Mouse (Mus musculus): ENCODE data around the gene Gck. TPM values are rescaled to one million over a fixed set of nuclear protein-coding genes. Genes with fewer than 3 reads are reported as not detected.

Gck gene
- total RNA-seq, 2 experiments from 2014 or later = 7.4 to 9.4 TPM

- intact Hi-C loops (cut with DNase I) = loop anchor here (2.0 to 5.0 kb wide), 4 partner anchors 50 to 400 kb away; partner anchors contain the start of genes Dbnl and Mrps24
These were observed 62.6 kb downstream of the Gck start for GRCm38 (mm10) chr11:5887250-5887649.

GRCm38 (mm10) chr11:5886187-5886586 is 63.7 kb downstream of the Gck start:
- intact Hi-C loops (cut with DNase I) = loop anchor here (2.0 to 5.0 kb wide), 4 partner anchors 49 to 399 kb away; partner anchors contain the start of genes Dbnl and Mrps24
- DNase-seq (ENCODE audit: low spot score) = no peak

More at GRCm38 (mm10) chr11:5887250-5887649, 62.6 kb downstream of the Gck start:
- no peak for DNase-seq (ENCODE audit: low spot score)

GRCm38 (mm10) chr11:5882518-5882917 is 67.4 kb downstream of the Gck start:
- intact Hi-C loops (cut with DNase I) = loop anchor here (5.0 kb wide), 1 partner anchor 70 kb away; the partner anchor contains the start of gene Gck
- DNase-seq (ENCODE audit: low spot score) = no peak

GRCm38 (mm10) chr11:5879905-5880304 is 70.0 kb downstream of the Gck start:
- intact Hi-C loops (cut with DNase I) = loop anchor here (5.0 kb wide), 2 partner anchors 43 to 72 kb away; partner anchors contain the start of genes Gck and Polm
- no peak for DNase-seq (ENCODE audit: low spot score)

- DNase-seq (ENCODE audit: low spot score) = no peak
- intact Hi-C loops (cut with DNase I) = loop anchor here (5.0 kb wide), 1 partner anchor 41 kb away; the partner anchor contains the start of gene Polm
These were observed 71.2 kb downstream of the Gck start for GRCm38 (mm10) chr11:5878661-5879060.

- DNase-seq (ENCODE audit: low spot score) = peak; percentile 97
- intact Hi-C loops (cut with DNase I) = loop anchor here (5.0 kb wide), 1 partner anchor 41 kb away; the partner anchor contains the start of gene Polm
These were observed 71.9 kb downstream of the Gck start, which contains the start of gene Pold2 for GRCm38 (mm10) chr11:5877921-5878526. TSS of gene Pold2 (minus strand) at chr11:5878292.

- intact Hi-C loops (cut with DNase I) = loop anchor here (5.0 kb wide), 1 partner anchor 40 kb away; the partner anchor contains the start of gene Polm
These were observed 72.5 kb downstream of the Gck start for GRCm38 (mm10) chr11:5877421-5877820.

GRCm38 (mm10) chr11:5873192-5873591 is 76.7 kb downstream of the Gck start:
- intact Hi-C loops (cut with DNase I) = no loop called here
- no peak for DNase-seq (ENCODE audit: low spot score)

More at GRCm38 (mm10) chr11:5877421-5877820, 72.5 kb downstream of the Gck start:
- no peak for DNase-seq (ENCODE audit: low spot score)

GRCm38 (mm10) chr11:5872707-5873106 is 77.2 kb downstream of the Gck start:
- intact Hi-C loops (cut with DNase I) = no loop called here
- DNase-seq (ENCODE audit: low spot score) = no peak

GRCm38 (mm10) chr11:5870069-5870468 is 79.8 kb downstream of the Gck start:
- DNase-seq (ENCODE audit: low spot score) = no peak

GRCm38 (mm10) chr11:5869331-5869730 is 80.5 kb downstream of the Gck start:
- DNase-seq (ENCODE audit: low spot score) = no peak
- intact Hi-C loops (cut with DNase I) = no loop called here

More at GRCm38 (mm10) chr11:5870069-5870468, 79.8 kb downstream of the Gck start:
- intact Hi-C loops (cut with DNase I) = no loop called here

- intact Hi-C loops (cut with DNase I) = no loop called here
These were observed 81.6 kb downstream of the Gck start for GRCm38 (mm10) chr11:5868324-5868723.

GRCm38 (mm10) chr11:5867196-5867595 is 82.7 kb downstream of the Gck start:
- no peak for DNase-seq (ENCODE audit: low spot score)
- intact Hi-C loops (cut with DNase I) = no loop called here

More at GRCm38 (mm10) chr11:5868324-5868723, 81.6 kb downstream of the Gck start:
- no peak for DNase-seq (ENCODE audit: low spot score)

- intact Hi-C loops (cut with DNase I) = no loop called here
- DNase-seq (ENCODE audit: low spot score) = no peak
These were observed 87.3 kb downstream of the Gck start for GRCm38 (mm10) chr11:5862394-5863105.

- intact Hi-C loops (cut with DNase I) = no loop called here
- DNase-seq (ENCODE audit: low spot score) = peak; percentile 55
These were observed 88.0 kb downstream of the Gck start, which contains the start of gene Aebp1 for GRCm38 (mm10) chr11:5861678-5862393. TSS of gene Aebp1 (plus strand) at chr11:5861947.

GRCm38 (mm10) chr11:5860639-5861038 is 89.2 kb downstream of the Gck start:
- intact Hi-C loops (cut with DNase I) = no loop called here
- no peak for DNase-seq (ENCODE audit: low spot score)

GRCm38 (mm10) chr11:5859883-5860550 is 89.9 kb downstream of the Gck start:
- intact Hi-C loops (cut with DNase I) = no loop called here
- DNase-seq (ENCODE audit: low spot score) = no peak

GRCm38 (mm10) chr11:5858723-5859122 is 91.2 kb downstream of the Gck start:
- no peak for DNase-seq (ENCODE audit: low spot score)
- intact Hi-C loops (cut with DNase I) = no loop called here

- DNase-seq (ENCODE audit: low spot score) = no peak
- intact Hi-C loops (cut with DNase I) = no loop called here
These were observed 93.3 kb downstream of the Gck start for GRCm38 (mm10) chr11:5856479-5857130.

Measured in heart, postnatal 25 days (tissue).